Mouse (Mus musculus) ES-E14 (cell line): ENCODE measurements around the gene Rarb. TPM values are rescaled to one million over a fixed set of nuclear protein-coding genes. Genes with fewer than 3 reads are reported as not detected.
A peak's percentile ranks its signal among the peaks of the same experiment; 100 is the strongest.

ENCODE experiments used
- DNase-seq: peaks from one replicate; pipeline ENCODE4 v3.0.0-alpha.2; 2013; ENCODE audit warnings: low read depth, low spot score
- H3K27ac ChIP-seq: 2 replicates; pipeline ENCODE4 v1.5.1; 2012; ENCODE audit warnings: low read depth, mild to moderate bottlenecking, low read length, moderate library complexity, mixed read lengths; ENCODE audit not compliant: poor library complexity, insufficient read depth, severe bottlenecking
- H3K36me3 ChIP-seq: 2 replicates; pipeline ENCODE4 v1.6.1; 2012; ENCODE audit warnings: mild to moderate bottlenecking, low read length, moderate library complexity, mixed read lengths; ENCODE audit not compliant: control insufficient read depth, poor library complexity, insufficient read depth, severe bottlenecking
- H3K4me1 ChIP-seq, 2 experiments: fragments of 150-350 bp in 1 of 2; sonication (generic) in 1 of 2; 2 replicates each; pipeline ENCODE4 v1.6.1; 2012; ENCODE audit warnings: low read length in 2 of 2, mild to moderate bottlenecking in 1 of 2, mixed read lengths in 1 of 2; ENCODE audit not compliant: control insufficient read depth in 2 of 2, insufficient read depth in 2 of 2, poor library complexity in 1 of 2
- H3K4me3 ChIP-seq, 2 experiments: fragments of 150-350 bp in 1 of 2; sonication (generic) in 1 of 2; 2 replicates each; pipeline ENCODE4 v1.5.1; 2012; ENCODE audit warnings: low read length in 2 of 2, low read depth in 1 of 2, mild to moderate bottlenecking in 1 of 2, mixed read lengths in 1 of 2; ENCODE audit not compliant: insufficient read depth in 1 of 2, poor library complexity in 1 of 2, severe bottlenecking in 1 of 2
- H3K9ac ChIP-seq: 2 replicates; pipeline ENCODE4 v1.6.1; 2012; ENCODE audit warnings: low read depth, mild to moderate bottlenecking, low read length, mixed read lengths; ENCODE audit not compliant: poor library complexity, insufficient read depth, severe bottlenecking
- H3K9me3 ChIP-seq: fragments of 150-350 bp; sonication (generic); 2 replicates; pipeline ENCODE4 v1.6.1; 2012; ENCODE audit warnings: low read depth, mild to moderate bottlenecking, low read length; ENCODE audit not compliant: control insufficient read depth, insufficient read depth
- CHD2 ChIP-seq: IDR thresholded peaks from 2 replicates; pipeline ENCODE4 v1.6.1; 2014; ENCODE audit warnings: mild to moderate bottlenecking, low read depth, low read length, inconsistent platforms
- HCFC1 ChIP-seq: IDR thresholded peaks from 2 replicates; pipeline ENCODE4 v1.6.1; 2012; ENCODE audit warnings: low read length, inconsistent platforms, borderline replicate concordance; ENCODE audit not compliant: insufficient read depth
- MAFK ChIP-seq: IDR thresholded peaks from 2 replicates; pipeline ENCODE4 v1.6.1; 2014; ENCODE audit warnings: mild to moderate bottlenecking, low read depth, low read length, inconsistent platforms; ENCODE audit not compliant: insufficient read depth
- ZC3H11A ChIP-seq: IDR thresholded peaks from 2 replicates; pipeline ENCODE4 v1.6.1; 2012; ENCODE audit warnings: low read depth, mild to moderate bottlenecking, inconsistent platforms, low read length, borderline replicate concordance
- ZNF384 ChIP-seq: IDR thresholded peaks from 2 replicates; pipeline ENCODE4 v1.6.1; 2012; ENCODE audit warnings: low read depth, low read length, inconsistent platforms
- in situ Hi-C, 2 experiments: fragments of 600-800 bp; cut with MboI; formaldehyde crosslinking; loops; one replicate each; pipeline ENCODE4 v1.15.1; 2025; ENCODE audit warnings: low sequenced_read_pairs in 2 of 2, inconsistent platforms in 1 of 2; ENCODE audit not compliant: unreplicated experiment in 2 of 2
- total RNA-seq: library from RNA; depleted of rRNA; stranded (reverse); fragments of 300-350 nt; gene quantifications from 2 replicates; pipeline ENCODE4 v1.2.3, GENCODE M21; 2012

The Rarb gene
- total RNA-seq, 1 experiment: 1.2 TPM

DNA sequence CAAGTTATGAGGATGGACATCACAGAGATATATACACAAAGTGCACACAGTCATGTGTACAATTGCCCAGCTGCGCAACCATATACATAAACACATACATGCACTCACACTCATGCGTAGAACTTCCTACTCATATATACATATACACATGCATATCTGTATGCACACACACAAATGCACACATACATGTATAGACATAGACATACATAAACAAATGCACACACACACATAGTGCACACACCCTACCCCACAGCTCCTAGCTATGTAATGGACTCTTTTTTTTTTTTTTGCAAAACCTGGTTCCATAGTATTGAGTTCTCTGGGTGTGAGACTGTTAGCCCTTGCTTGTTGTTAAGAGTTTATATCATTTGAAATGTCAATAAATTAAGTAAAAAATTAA, 21.2 kb upstream of the Rarb start:
- DNase-seq: no peak
- TF ChIP-seq CHD2: no peak
- TF ChIP-seq ZNF384: no peak
- no peak for TF ChIP-seq ZC3H11A
- no peak for TF ChIP-seq HCFC1
- TF ChIP-seq MAFK: no peak
- in situ Hi-C loops: no loop called here
- no peaks in the 10 kb centered on the region for H3K4me1 ChIP-seq
- no peak overlapping the region for H3K27ac ChIP-seq
- no peak overlapping the region for H3K9ac ChIP-seq
- no peak overlapping the region for H3K4me3 ChIP-seq
- H3K9me3 ChIP-seq: no peaks in the 10 kb centered on the region
- H3K36me3 ChIP-seq: no peaks in the 10 kb centered on the region

- no peak overlapping the region for H3K9ac ChIP-seq
- no peak for TF ChIP-seq MAFK
Measured at GRCm38 (mm10) chr14:16815096-16815741, 3.7 kb downstream of the Rarb start.

GRCm38 (mm10) chr14:16806155-16806554, 12.8 kb downstream of the Rarb start:
- Histone ChIP-seq H3K4me1 (no peaks in the 10 kb centered on the region), H3K36me3 (no peaks in the 10 kb centered on the region), H3K9ac (no peak overlapping the region), H3K9me3 (no peaks in the 10 kb centered on the region), H3K4me3 (no peak overlapping the region), H3K27ac (no peak overlapping the region)
- in situ Hi-C loops: no loop called here
- DNase-seq: no peak
- TF ChIP-seq ZNF384: no peak
- no peak for TF ChIP-seq HCFC1
- no peak for TF ChIP-seq MAFK
- TF ChIP-seq ZC3H11A: no peak
- TF ChIP-seq CHD2: no peak

More at GRCm38 (mm10) chr14:16815096-16815741, 3.7 kb downstream of the Rarb start:
- no peaks in the 10 kb centered on the region for H3K9me3 ChIP-seq
- DNase-seq: no peak
- no peaks in the 10 kb centered on the region for H3K4me1 ChIP-seq
- no peaks in the 10 kb centered on the region for H3K36me3 ChIP-seq
- H3K27ac ChIP-seq: no peak overlapping the region
- in situ Hi-C loops: no loop called here
- H3K4me3 ChIP-seq: no peak overlapping the region

GRCm38 (mm10) chr14:16790161-16790560, 28.8 kb downstream of the Rarb start:
- DNase-seq: peak; percentile 29
- Histone ChIP-seq H3K9ac (no peak overlapping the region), H3K27ac (no peak overlapping the region), H3K4me3 (no peak overlapping the region), H3K36me3 (no peaks in the 10 kb centered on the region), H3K4me1 (no peaks in the 10 kb centered on the region), H3K9me3 (no peaks in the 10 kb centered on the region)
- in situ Hi-C loops: no loop called here
- TF ChIP-seq ZNF384 (no peak), ZC3H11A (no peak), HCFC1 (no peak), CHD2 (no peak), MAFK (no peak)

GRCm38 (mm10) chr14:16781942-16782541, 36.9 kb downstream of the Rarb start:
- DNase-seq: no peak
- no peak for TF ChIP-seq MAFK
- TF ChIP-seq ZNF384: no peak
- no peak for TF ChIP-seq ZC3H11A
- TF ChIP-seq HCFC1: no peak
- TF ChIP-seq CHD2: no peak
- H3K9me3 ChIP-seq: no peaks in the 10 kb centered on the region
- no peak overlapping the region for H3K9ac ChIP-seq
- no peaks in the 10 kb centered on the region for H3K4me1 ChIP-seq
- H3K4me3 ChIP-seq: no peak overlapping the region
- no peak overlapping the region for H3K27ac ChIP-seq
- no peaks in the 10 kb centered on the region for H3K36me3 ChIP-seq
- in situ Hi-C loops: no loop called here
